Mouse (Mus musculus) adrenal gland, postnatal 4 days (tissue): Measurements from ENCODE around the gene Krt25. TPM values are rescaled to one million over a fixed set of nuclear protein-coding genes. Genes with fewer than 3 reads are reported as not detected.
A peak's percentile ranks its signal among the peaks of the same experiment; 100 is the strongest.

Experiments
- DNase-seq, 2 experiments: peaks; one replicate each; pipeline ENCODE4 v3.0.0; 2021 to 2022; ENCODE audit warnings: low spot score in 2 of 2, mixed read lengths in 2 of 2
- long read RNA-seq, 2 experiments: library from polyadenylated mRNA; stranded (forward); transcript quantifications; one replicate each; pipeline ENCODE4 v2.0.0; 2021
- total RNA-seq, 2 experiments: library from RNA; stranded (reverse); gene quantifications; 2 replicates each; pipeline ENCODE4 v1.2.3; 2021

The Krt25 gene
- total RNA-seq, result not detected
- long read RNA-seq, experiment 1, result 0 reads
- long read RNA-seq, experiment 2, result 0 reads

GRCm38 (mm10) chr11:99322851-99323250, at the start of gene Krt25:
Gene Krt25 (minus strand): TSS chr11:99322951.
- no peak for DNase-seq

- no peak for DNase-seq
Measured at GRCm38 (mm10) chr11:99369853-99370451, 47.2 kb upstream of the Krt25 start.

- no peak for DNase-seq
Measured at GRCm38 (mm10) chr11:99369229-99369628, 46.5 kb upstream of the Krt25 start.

- DNase-seq, result no peak
Measured at GRCm38 (mm10) chr11:99366791-99367190, 44.0 kb upstream of the Krt25 start.

- no peak for DNase-seq
Measured at GRCm38 (mm10) chr11:99364412-99364811, 41.7 kb upstream of the Krt25 start.

- no peak for DNase-seq
Measured at GRCm38 (mm10) chr11:99361423-99361822, 38.7 kb upstream of the Krt25 start.

GRCm38 (mm10) chr11:99351004-99351403, 28.3 kb upstream of the Krt25 start, which contains the start of gene Krt27:
Gene Krt27 (minus strand): TSS chr11:99351104.
- no peak for DNase-seq

GRCm38 (mm10) chr11:99339299-99339847, 16.6 kb upstream of the Krt25 start:
- no peak for DNase-seq

- DNase-seq, result no peak
Measured at GRCm38 (mm10) chr11:99337866-99338265, 15.1 kb upstream of the Krt25 start, which contains the start of gene Krt26. Gene Krt26 (minus strand): TSS chr11:99337966.

- no peak for DNase-seq
Measured at GRCm38 (mm10) chr11:99333426-99333825, 10.7 kb upstream of the Krt25 start.

- DNase-seq, result no peak
Measured at GRCm38 (mm10) chr11:99329655-99330054, 6.9 kb upstream of the Krt25 start.

GRCm38 (mm10) chr11:99321094-99321493, 1.7 kb downstream of the Krt25 start:
- no peak for DNase-seq

GRCm38 (mm10) chr11:99319127-99319526, 3.6 kb downstream of the Krt25 start:
- no peak for DNase-seq

GRCm38 (mm10) chr11:99316543-99316942, 6.2 kb downstream of the Krt25 start:
- no peak for DNase-seq

- no peak for DNase-seq
Measured at GRCm38 (mm10) chr11:99314594-99314993, 8.2 kb downstream of the Krt25 start.

GRCm38 (mm10) chr11:99310882-99311281, 11.9 kb downstream of the Krt25 start:
- DNase-seq, result no peak

GRCm38 (mm10) chr11:99307579-99307978, 15.2 kb downstream of the Krt25 start:
- peak in 1 of 2 experiments; percentile 18 for DNase-seq

- no peak for DNase-seq
Measured at GRCm38 (mm10) chr11:99295039-99295438, 27.7 kb downstream of the Krt25 start.

- peak in 1 of 2 experiments; percentile 14 for DNase-seq
Measured at GRCm38 (mm10) chr11:99292846-99293245, 29.9 kb downstream of the Krt25 start.

- DNase-seq, result no peak
Measured at GRCm38 (mm10) chr11:99284833-99285312, 37.9 kb downstream of the Krt25 start, which contains the start of gene Krt24. Gene Krt24 (minus strand): TSS chr11:99285262.

- DNase-seq, result no peak
Measured at GRCm38 (mm10) chr11:99284011-99284410, 38.7 kb downstream of the Krt25 start.

- no peak for DNase-seq
Measured at GRCm38 (mm10) chr11:99283334-99283733, 39.4 kb downstream of the Krt25 start.

GRCm38 (mm10) chr11:99281116-99281515, 41.6 kb downstream of the Krt25 start:
- DNase-seq, result no peak
